Mouse (Mus musculus) B cell, adult (primary cell): ENCODE measurements around the gene Pfkm. TPM values are rescaled to one million over a fixed set of nuclear protein-coding genes. Genes with fewer than 3 reads are reported as not detected.

Experiments
- total RNA-seq: library from RNA; stranded (reverse); gene quantifications from 4 replicates; pipeline ENCODE4 v1.2.4, GENCODE M21; 2023; ENCODE audit not compliant: inconsistent age

The Pfkm gene
- 4.6 to 8.1 TPM (median 5.5 TPM) in 4 replicates for total RNA-seq

DNA sequence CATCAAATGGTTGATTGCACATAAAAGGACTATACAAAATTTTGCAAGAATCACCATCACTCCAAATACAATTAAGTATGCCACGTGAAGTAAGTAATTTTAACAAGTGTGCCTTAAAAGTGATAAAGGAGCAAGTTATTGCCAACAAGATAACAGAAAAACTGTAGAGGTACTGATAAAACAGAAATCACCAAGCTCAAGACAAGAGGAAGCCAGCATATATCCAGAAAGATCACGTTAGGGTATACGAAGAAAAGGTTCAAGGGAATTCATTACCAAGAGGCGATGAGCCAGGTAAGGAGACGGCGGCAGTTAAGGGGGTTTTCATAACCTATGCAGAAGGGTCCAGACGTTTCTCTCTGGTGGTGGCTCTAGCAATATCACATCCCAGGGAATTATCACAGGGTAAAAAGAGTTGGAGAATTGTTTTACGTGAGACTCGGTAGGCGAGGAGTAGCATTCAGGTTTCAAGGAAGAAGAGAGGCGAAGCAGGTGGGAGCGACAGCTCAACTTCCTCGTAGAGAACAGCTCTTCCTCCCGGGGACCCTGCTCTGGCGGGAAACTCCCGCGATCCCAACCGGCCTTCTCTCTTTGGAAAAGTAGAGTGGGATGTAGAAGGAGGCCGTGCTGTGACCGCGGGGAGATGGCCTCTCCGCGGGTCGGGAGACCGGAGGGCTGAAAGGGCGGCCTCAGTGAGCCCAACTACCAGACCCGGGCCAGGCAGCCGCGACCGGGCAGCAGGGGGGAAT, at the start of gene Pfkm:
Gene Pfkm, plus strand, starts transcription at position 218 of the 749 bp plus-strand sequence.

DNA sequence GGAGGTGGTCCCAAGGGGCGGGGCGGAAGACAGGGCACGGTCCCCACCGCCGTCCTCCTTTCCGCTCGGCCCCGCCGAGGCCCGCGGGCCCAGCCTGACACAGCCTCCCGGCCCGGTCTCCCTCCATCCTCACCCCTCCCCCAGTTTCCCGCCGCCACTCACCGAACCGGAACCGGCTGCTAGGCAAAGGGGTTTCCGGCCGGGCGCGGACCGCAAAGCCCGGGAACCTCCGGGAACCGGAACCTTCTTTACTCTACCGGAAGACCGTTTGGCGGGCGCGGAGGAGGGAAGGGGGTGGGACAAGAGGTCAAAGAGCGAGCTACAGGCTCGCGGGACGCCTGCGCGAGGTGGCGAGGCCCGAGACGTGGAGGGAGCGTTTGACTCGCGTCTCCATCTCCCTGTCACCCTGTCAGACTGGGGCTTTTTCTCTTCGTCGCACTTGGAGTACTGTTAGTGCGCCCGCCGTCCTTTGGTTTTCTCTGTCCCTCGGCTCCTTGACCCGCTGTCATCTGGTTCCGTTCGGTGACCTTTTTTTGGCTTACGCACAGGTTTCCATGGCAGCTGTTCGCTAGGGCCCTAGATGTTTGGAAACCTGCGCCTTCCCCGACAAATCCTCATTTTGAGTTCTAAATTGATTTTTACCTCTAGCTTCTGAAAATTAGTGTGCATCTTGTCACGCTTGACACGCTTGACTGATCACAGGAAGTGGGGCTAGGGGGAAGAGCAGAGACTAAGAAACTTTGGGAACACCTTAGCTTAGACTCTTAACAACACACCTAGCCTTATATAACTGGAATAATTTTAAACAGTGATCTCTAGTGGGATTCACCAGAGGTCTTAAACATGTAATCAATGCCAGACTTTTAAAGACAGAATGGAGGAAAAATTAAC, 977 bp downstream of the Pfkm start, which contains the start of gene Senp1:
Gene Senp1, minus strand, starts transcription at position 624 of the 891 bp plus-strand sequence.

DNA sequence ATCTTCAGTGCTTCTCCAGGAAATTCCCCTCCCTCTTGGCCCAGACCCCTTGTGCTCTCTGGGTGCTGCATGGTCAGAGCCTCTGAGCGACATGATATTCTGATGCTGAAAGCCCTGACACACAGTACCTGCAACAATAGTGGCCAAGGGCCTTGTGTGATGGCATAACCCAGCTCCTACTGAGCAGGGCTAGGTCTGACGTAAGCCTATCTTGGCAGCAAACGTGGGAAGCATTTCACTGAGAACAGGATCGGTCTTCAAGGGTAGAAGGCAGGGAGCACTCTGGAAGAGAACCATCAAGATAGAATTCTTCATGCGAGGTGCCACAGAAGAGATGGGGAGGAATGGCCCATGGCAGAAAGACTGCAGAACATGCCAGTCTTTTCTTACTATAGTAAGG, 73.1 kb downstream of the Pfkm start, which contains the start of gene Asb8:
Gene Asb8, minus strand, starts transcription at position 101 of the 400 bp plus-strand sequence.

DNA sequence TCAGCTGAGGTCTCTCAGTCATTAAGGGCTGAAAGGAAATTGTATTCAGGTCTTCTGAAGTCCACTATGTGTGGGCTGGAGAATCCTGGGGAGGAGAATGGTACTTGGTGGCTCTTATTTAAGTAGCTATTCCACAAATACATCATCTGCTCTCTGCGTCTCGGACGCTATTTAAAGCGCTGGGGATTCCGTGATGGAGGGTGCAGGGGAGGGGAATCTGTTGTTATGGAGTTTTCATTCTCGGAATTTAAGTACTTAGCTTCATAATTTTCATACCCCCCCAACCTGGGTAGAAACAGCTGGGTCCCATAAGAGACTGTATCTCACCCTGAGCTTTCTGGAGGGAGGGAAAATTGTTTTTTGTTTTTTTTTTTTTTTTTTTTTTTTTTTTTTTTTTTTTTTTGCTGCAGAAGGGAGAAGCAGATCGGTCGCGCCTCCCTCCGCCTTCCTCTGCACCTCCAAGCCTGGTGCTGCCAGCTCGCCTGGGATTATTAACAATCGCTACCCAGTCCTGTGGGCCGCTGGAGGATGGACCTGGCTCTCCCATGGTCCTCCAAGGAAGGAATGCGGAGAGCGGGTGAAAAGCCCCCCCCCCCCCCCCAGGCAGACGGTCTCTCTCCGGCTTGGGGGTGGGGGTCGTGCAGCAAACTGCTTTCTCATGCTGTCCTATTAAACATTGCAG, 74.7 kb downstream of the Pfkm start, which contains the start of gene Ccdc184:
Gene Ccdc184, plus strand, starts transcription at position 196 of the 682 bp plus-strand sequence.

Other genes with a start within 250 kb of the Pfkm start
- gene Hdac7, start 248.1 kb upstream of the Pfkm start, total RNA-seq: 128 to 144 TPM (median 132 TPM) in 4 replicates
- 0.48 to 0.96 TPM (median 0.72 TPM) in 4 replicates for gene Vdr, start 182.0 kb upstream of the Pfkm start, total RNA-seq
- gene Tmem106c, start 128.4 kb upstream of the Pfkm start, total RNA-seq: 14.7 to 23.0 TPM (median 20.4 TPM) in 4 replicates
- 0.39 to 0.48 TPM in 2 of 4 replicates, not detected in the others for gene Col2a1, start 87.9 kb upstream of the Pfkm start, total RNA-seq
- 60.4 to 67.2 TPM (median 62.3 TPM) in 4 replicates for gene Senp1, start 1.2 kb downstream of the Pfkm start, total RNA-seq
- gene Asb8, start 73.0 kb downstream of the Pfkm start, total RNA-seq: 15.8 to 21.0 TPM (median 18.6 TPM) in 4 replicates
- not detected in 4 replicates for gene Ccdc184, start 74.6 kb downstream of the Pfkm start, total RNA-seq
- gene Olfr288, start 103.0 kb downstream of the Pfkm start, total RNA-seq: not detected in 4 replicates
- gene Gm44579, start 128.4 kb downstream of the Pfkm start, total RNA-seq: not detected in 4 replicates
- gene Olfr287, start 128.5 kb downstream of the Pfkm start, total RNA-seq: not detected in 4 replicates
- gene Olfr286, start 141.9 kb downstream of the Pfkm start, total RNA-seq: not detected in 4 replicates
- not detected in 4 replicates for gene H1fnt, start 164.7 kb downstream of the Pfkm start, total RNA-seq
- not detected in 4 replicates for gene Zfp641, start 203.6 kb downstream of the Pfkm start, total RNA-seq
- gene Olfr285, start 224.8 kb downstream of the Pfkm start, total RNA-seq: not detected in 4 replicates
- gene Olfr284, start 248.4 kb downstream of the Pfkm start, total RNA-seq: not detected in 4 replicates